Mouse (Mus musculus) embryo, embryonic 10.5 days (tissue): ENCODE measurements around the gene Osbpl6.
"Not testable (repeated sequence)": the region's sequence is repeated elsewhere in the genome, so short reads cannot be mapped to it uniquely, and the experiment has no call there.

Source experiments
- DNase-seq: peaks from one replicate; pipeline ENCODE4 v3.0.0-alpha.2; 2015; ENCODE audit warnings: low spot score

The Osbpl6 gene

DNA sequence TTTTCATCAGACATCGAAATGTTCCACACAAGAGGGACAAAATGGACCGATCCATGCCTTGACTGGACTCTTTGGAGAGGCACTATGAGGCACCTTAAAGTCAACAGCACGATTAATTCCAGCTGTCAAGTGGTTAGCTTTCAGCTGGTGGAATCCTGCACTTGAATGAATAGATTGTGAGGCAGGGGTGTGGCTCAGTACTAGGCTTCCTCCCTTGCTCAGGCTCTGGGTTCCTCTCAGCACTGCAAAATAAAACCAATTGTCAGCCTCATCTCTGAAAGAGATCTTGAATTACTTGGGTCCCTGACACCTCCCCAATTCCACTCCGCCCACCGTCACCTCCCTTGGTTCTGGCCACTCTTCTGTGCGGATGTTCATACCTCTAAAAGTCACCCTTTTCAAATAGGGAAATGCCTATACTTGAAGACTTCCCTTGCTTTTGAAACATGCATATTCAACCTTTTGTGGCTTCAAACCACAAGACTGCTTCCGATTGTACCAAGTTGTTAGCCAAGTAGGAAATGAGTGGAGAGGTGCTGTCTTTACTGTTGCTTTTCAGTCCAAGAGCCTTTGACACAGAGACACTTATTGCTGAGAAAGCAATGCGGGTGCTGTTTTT, 160.7 kb downstream of the Osbpl6 start:
- no peak for DNase-seq

GRCm38 (mm10) chr2:76571543-76571942, 165.2 kb downstream of the Osbpl6 start:
- DNase-seq: no peak

DNA sequence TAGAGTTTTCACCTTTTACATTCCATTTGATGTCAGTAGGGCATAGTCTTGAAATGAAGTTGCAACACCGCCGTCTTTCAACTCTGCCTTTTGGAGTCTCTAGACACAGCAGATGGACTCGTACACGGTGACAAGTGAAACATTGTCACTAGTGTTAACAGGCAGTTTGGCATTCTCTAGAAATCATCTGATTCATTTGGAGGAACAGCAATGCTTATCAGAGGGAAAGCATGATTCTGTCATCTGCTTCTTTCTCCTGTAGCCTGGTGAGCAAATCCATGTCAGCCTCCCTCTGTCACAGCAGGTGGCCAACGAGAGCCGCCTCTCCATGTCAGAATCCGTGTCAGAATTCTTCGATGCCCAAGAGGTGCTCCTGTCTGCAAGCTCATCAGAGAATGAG, 172.6 kb downstream of the Osbpl6 start:
- DNase-seq: no peak

- no peak for DNase-seq
Observed at GRCm38 (mm10) chr2:76585090-76585489, 178.8 kb downstream of the Osbpl6 start.

DNA sequence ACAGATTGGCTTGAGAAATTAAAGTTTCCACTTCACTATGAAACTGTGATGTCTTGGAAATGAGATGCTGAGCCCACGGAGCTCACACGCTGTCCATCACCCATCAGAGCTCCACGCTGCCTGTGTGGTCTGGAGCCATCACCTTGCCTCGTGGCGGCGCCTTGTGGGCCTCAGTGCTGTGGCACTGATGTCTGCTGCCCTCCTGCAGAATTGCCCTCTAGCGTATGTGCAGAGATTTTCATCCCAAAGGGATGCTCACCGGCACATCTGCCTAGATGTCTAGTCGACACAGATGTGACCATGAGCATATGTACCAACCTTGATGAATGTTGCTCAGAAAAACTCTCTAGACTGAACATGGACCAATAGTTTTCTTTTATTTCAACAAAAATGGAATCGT, 180.6 kb downstream of the Osbpl6 start:
- DNase-seq: no peak

GRCm38 (mm10) chr2:76590221-76590620, 183.9 kb downstream of the Osbpl6 start:
- no peak for DNase-seq

DNA sequence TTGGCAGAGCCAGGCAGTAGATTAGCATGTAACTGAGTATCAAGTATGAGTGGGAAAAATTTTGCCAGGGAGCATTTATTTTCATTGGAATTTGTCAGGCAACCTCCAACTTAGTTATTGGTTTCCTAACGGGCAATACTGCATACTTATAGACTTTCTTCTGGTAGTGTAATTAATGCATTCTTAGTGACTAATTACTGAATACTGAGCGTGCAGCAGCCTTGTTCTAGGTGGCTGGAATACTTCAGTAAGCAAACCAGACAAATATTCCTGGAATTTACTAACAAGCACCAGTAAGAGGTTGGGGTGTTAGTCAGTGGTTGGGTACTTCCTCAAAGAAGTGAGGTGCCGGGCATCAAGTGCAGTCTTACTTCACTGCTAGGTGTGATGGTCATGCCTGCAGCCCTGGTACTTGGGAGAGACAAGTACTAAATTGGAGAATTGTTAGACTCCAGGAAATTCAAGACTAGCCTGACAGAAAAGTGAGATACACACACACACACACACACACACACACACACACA, 186.2 kb downstream of the Osbpl6 start:
- no peak for DNase-seq

- no peak for DNase-seq
Observed at GRCm38 (mm10) chr2:76597521-76597920, 191.2 kb downstream of the Osbpl6 start.

DNA sequence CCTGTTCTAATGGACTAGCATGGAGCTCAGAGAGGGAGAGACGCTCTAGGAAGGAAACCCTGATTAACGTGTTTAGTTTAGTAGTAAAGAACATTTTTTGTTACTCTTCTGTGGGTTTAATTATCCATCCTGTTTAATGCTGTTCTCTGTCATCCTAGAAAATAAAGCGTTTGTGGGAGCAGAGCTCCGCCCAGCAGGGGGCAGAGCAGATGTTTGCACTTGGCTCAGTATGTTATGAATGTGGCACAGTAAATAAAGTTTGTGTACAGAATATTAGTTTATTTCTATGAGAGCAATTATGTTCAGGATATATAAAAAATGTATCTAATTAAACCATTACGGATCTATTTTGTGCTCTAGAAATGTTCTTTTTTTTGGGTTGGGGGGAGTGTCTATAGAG, 192.9 kb downstream of the Osbpl6 start:
- DNase-seq: no peak

GRCm38 (mm10) chr2:76602256-76602655, 195.9 kb downstream of the Osbpl6 start:
- no peak for DNase-seq

- no peak for DNase-seq
Observed at GRCm38 (mm10) chr2:76606704-76607103, 200.4 kb downstream of the Osbpl6 start.

- no peak for DNase-seq
Observed at GRCm38 (mm10) chr2:76610326-76611104, 204.2 kb downstream of the Osbpl6 start.

DNA sequence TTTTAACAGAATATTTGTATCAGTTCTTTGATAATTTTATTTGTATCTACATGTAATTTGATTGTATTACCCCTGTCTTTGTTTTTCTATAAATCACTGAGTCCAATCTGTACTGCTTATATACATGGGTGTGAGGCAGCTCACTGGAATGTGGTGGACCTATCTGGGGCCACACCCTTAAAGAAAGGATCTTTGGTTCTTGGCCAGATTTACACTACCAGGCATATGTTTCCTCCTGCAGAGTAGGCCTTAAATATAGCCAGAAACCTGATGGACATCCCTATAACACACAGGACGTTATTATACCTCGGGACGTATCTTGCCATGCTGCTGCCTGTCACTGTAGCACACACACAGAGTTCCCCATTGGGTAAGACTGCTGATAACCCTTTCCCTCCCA, 205.7 kb downstream of the Osbpl6 start:
- no peak for DNase-seq

GRCm38 (mm10) chr2:76618078-76618477, 211.8 kb downstream of the Osbpl6 start:
- DNase-seq: peak; percentile 65

- no peak for DNase-seq
Observed at GRCm38 (mm10) chr2:76620188-76620587, 213.9 kb downstream of the Osbpl6 start.

- peak; percentile 8 for DNase-seq
Observed at GRCm38 (mm10) chr2:76621724-76622123, 215.4 kb downstream of the Osbpl6 start.

DNA sequence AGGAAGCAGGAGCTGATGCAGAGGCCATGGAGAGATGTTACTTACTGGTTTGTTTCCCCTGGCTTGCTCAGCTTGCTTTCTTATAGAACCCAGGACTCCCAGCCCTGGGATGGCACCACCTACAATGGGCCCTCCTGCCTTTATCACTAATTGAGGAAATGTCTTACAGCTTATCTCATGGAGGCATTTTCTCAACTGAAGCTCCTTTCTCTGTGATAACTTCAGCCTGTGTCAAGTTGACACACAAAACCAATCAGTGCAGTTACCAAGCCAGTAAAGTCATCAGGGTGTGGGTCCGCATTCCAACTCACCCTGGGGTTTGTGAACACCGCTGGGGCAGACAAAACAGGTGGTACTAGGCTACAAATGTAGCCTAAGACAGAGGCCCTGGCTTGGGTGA, 216.0 kb downstream of the Osbpl6 start:
- DNase-seq: not testable (repeated sequence)

DNA sequence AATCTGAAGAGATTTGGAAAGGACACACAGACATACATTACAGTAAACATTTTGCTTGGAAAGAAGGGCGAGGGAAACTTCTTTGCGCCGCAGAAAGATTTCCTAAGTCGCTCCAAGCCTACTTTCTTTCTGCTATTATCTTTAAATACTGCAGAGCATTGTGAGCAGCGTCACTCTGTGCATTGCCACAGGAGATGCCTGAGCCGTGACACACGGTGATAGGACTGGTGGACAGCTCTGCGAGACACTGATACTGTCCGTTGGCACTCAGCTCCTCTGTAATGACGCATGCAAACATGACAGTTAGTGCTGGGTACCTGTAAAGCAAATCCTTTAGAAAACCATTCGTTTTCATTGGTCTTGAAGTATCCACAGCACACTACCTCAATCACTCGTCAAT, 224.0 kb downstream of the Osbpl6 start:
- DNase-seq: no peak

DNA sequence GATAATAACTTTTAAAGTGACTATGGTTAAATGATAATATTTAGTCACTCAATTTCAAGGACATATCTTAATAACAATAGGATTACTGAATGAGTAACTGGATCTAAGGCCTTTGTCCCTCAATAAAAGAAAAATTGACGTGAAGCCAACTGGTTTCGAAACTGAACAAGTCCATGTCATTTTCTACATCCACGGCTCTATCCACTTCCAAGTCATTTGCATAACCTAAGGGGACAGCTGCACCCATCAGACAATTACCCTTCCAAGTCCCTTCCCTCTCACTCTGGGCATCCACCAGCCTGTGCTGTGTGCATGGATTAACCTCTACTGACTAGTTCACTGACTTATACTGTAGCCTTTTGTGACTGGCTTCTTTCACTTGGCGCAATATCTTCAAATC, 225.3 kb downstream of the Osbpl6 start:
- no peak for DNase-seq

- DNase-seq: no peak
Observed at GRCm38 (mm10) chr2:76639637-76640036, 233.3 kb downstream of the Osbpl6 start.

DNA sequence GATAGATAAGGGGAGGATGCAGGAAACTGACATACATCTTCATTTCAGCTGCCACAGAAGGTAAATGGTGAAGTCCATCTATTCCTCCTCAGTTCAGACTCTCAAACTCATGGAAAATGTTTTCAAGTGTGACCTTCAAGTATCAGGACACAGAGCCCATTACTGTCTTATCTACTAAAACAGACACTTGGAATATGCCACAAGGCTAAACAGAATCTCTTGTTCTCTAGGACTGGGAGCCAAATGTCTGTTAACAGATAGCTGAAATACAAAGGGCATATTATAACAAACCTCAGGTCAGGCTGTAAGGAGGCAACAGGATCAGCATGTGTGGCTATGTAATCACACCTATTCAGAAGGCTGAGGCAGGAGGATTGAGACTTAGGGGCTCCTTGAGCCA, 237.5 kb downstream of the Osbpl6 start:
- no peak for DNase-seq

DNA sequence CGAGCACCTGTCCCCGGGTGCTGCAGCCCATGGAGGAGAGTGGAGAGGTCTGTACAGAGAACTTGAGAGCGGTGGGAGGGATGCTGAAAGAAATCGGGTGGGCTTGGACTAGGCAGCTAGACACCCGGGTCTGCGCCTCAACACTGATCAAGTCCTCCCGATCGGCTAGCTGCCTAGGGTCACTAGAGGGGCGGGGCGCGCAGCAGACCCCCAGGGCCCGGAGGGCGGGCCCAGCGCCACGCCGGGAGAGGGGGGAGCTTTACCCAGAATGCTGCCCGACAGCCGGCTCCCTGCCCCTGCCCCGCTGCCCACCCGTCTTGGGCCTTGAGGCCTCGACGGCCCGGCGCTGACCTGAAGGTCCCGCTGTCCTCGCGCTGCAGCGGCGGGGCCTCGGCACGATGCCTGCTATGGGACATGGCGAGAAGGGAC, 241.1 kb downstream of the Osbpl6 start:
- peak; percentile 79 for DNase-seq

GRCm38 (mm10) chr2:76647883-76648570, 241.7 kb downstream of the Osbpl6 start, which contains the start of the genes Prkra and Pjvk:
Gene Prkra (minus strand): TSS chr2:76648015.
Gene Pjvk (plus strand): TSS chr2:76648476.
- DNase-seq: peak; percentile 98
